Mouse (Mus musculus): ENCODE data around the gene Cacna1f. TPM values are rescaled to one million over a fixed set of nuclear protein-coding genes. Genes with fewer than 3 reads are reported as not detected.

Gene Cacna1f
- total and polyA plus RNA-seq, 2 experiments = under 0.01 to 0.04 TPM

DNA sequence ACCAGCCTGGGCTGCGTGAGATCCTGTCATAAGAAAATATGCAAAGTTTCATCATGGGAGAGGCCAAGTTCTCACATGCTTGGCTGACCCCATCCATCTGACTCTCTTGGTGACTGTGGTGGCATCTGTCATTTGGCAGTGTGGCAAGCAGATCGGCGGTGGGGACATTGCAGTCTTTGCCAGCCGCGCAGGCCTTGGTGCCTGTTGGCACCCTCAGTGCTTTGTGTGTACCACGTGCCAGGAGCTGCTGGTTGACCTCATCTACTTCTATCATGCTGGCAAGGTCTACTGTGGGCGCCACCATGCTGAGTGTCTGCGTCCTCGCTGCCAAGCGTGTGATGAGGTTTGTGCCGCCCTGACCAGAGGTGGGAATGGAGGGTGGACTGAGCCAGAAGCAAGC, 57.9 kb downstream of the Cacna1f start:
- H3K36me3 ChIP-seq (ENCODE audit: control insufficient read depth, insufficient read depth, low read length) = peaks cover 9% of the 10 kb centered on the region
- H3K27me3 ChIP-seq (ENCODE audit: control insufficient read depth, insufficient read depth, low read length) = no peaks in the 10 kb centered on the region
- H3K79me2 ChIP-seq (ENCODE audit: control insufficient read depth, insufficient read depth, low read length) = no peaks in the 10 kb centered on the region
- H3K4me1 ChIP-seq (ENCODE audit: control insufficient read depth, insufficient read depth, low read length) = no peaks in the 10 kb centered on the region
- peak; percentile 52 for DNase-seq (ENCODE audit: extremely low read depth, low read depth, low spot score)
- no peak overlapping the region for H3K27ac ChIP-seq (replicated peaks; ENCODE audit: insufficient read depth, low read depth, low read length)
- WGBS = 76% methylated on average over 11 of the region's 11 CpGs
- no peak overlapping the region for H3K4me3 ChIP-seq (ENCODE audit: insufficient read depth, low read depth, low read length)
- H3K9ac ChIP-seq (ENCODE audit: low read depth, low read length) = no peak overlapping the region
- TF ChIP-seq POLR2A (IDR thresholded peaks at IDR 0.05; ENCODE audit: extremely low read depth, insufficient read depth, low read length) = no peak
- no peak for TF ChIP-seq CTCF (IDR thresholded peaks at IDR 0.05; ENCODE audit: low read depth, low read length)

DNA sequence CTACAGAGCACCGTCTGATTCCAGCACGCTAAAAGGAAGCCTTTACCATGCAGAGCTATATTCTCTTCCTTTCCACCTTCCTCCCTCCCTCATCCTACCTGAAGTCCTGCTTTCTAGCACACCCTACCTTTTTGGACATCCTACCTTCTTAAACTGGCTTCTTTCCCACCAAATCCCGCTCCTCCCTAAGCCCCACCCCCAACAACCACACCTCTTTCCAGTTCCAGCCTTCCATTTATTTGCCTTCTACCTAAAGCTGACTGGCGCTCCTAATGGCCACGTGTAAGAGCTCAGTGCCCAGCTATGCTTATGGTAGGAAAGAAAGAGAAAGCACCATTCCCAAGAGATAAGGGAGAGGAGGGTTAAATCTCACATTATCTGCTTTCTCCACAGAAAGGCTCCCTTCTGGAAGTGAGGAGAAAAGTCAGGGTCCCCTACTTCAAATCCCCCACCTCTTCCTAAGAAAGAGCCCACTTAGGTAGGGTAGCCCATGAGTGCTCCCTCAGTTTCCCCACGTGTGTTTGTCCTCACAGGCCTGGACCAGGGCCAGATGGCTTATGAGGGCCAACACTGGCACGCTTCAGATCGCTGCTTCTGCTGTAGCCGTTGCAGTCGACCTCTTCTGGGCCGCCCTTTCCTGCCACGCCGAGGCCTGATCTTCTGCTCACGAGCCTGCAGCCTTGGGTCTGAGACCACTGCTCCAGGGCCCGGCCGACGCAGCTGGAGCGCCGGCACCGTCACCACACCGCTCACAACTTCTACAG, 59.0 kb downstream of the Cacna1f start:
- H3K27me3 ChIP-seq (ENCODE audit: control insufficient read depth, insufficient read depth, low read length) = no peaks in the 10 kb centered on the region
- no peak overlapping the region for H3K9ac ChIP-seq (ENCODE audit: low read depth, low read length)
- no peaks in the 10 kb centered on the region for H3K79me2 ChIP-seq (ENCODE audit: control insufficient read depth, insufficient read depth, low read length)
- no peak overlapping the region for H3K27ac ChIP-seq (replicated peaks; ENCODE audit: insufficient read depth, low read depth, low read length)
- TF ChIP-seq CTCF (IDR thresholded peaks at IDR 0.05; ENCODE audit: low read depth, low read length) = no peak
- no peak overlapping the region for H3K4me3 ChIP-seq (ENCODE audit: insufficient read depth, low read depth, low read length)
- 82% methylated on average over 21 of the region's 21 CpGs for WGBS
- H3K36me3 ChIP-seq (ENCODE audit: control insufficient read depth, insufficient read depth, low read length) = peaks cover 5% of the 10 kb centered on the region
- H3K4me1 ChIP-seq (ENCODE audit: control insufficient read depth, insufficient read depth, low read length) = no peaks in the 10 kb centered on the region; the same call in 1 of the 2 replicates
- no peak for DNase-seq (ENCODE audit: extremely low read depth, low read depth, low spot score)

DNA sequence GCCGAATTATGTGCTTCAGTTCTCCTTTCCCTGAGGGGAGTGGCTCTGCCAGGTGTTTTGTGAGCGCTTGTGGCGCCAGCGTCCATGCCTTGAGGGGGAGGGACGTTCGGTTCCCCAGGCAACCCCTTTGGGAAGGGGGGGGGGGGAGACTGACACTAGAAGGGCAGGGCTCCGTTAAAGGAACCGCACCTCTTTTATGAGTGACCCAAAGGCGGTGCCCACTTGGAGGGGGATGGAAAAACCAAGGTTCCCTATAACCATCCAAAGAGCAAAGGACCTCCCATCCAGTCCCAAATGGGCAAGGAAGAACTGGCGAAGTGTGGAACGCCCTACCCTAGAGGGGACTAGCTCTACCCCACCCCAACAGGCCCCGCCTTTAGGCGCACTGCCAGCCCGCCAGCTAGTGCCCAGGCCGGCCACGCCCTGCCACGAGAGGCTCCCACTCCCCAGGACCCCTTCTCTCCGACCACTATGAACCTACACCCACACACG, 63.6 kb downstream of the Cacna1f start:
- Histone ChIP-seq H3K79me2 (ENCODE audit: control insufficient read depth, insufficient read depth, low read length) (no peaks in the 10 kb centered on the region), H3K9ac (ENCODE audit: low read depth, low read length) (peak overlapping the region; percentile 52; the same call in 1 of the 2 replicates), H3K4me1 (ENCODE audit: control insufficient read depth, insufficient read depth, low read length) (no peaks in the 10 kb centered on the region; the same call in 1 of the 2 replicates), H3K4me3 (ENCODE audit: insufficient read depth, low read depth, low read length) (peak overlapping the region; percentile 56), H3K27ac (replicated peaks; ENCODE audit: insufficient read depth, low read depth, low read length) (no peak overlapping the region), H3K27me3 (ENCODE audit: control insufficient read depth, insufficient read depth, low read length) (no peaks in the 10 kb centered on the region), H3K36me3 (ENCODE audit: control insufficient read depth, insufficient read depth, low read length) (no peaks in the 10 kb centered on the region)
- no peak for TF ChIP-seq POLR2A (IDR thresholded peaks at IDR 0.05; ENCODE audit: extremely low read depth, insufficient read depth, low read length)
- TF ChIP-seq CTCF (IDR thresholded peaks at IDR 0.05; ENCODE audit: low read depth, low read length) = no peak
- DNase-seq (ENCODE audit: extremely low read depth, low read depth, low spot score) = no peak
- 15% methylated on average over 19 of the region's 19 CpGs for WGBS

DNA sequence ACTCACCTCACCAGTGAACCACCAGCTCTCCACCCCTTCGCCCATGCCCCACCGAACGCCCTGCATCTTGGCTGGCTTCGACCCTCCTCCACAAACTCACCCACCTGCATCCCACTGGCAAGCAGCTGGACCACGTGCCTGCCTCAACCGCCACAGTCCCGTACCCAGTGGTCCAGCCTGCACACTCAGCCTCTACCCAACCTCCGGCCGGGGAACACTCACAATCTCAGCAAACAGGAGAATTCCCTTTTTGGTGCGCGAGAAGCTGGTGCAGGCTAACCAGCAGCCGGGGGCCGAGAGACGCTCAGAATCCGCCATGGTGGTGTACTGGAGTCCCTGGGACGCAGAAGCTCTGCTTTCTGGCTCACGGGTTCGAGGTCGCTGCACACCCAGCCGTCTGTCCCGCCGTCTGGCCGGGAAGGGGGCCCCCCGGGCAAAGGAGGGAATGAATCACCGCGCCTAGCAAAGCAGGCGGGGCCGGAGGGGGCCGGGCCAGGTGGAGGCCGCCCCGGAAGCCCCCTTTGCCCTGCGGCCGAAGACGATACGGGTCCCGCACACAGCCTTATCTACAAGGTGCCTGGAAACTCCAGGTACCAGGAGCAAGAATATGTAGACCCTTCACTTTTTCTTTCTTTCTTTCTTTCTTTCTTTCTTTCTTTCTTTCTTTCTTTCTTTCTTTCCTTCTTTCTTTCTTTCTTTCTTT, 64.2 kb downstream of the Cacna1f start, which contains the start of gene Plp2:
Gene Plp2 (minus strand): TSS at position 470 of the 703 bp plus-strand sequence.
- Histone ChIP-seq H3K79me2 (ENCODE audit: control insufficient read depth, insufficient read depth, low read length) (no peaks in the 10 kb centered on the region), H3K4me3 (ENCODE audit: insufficient read depth, low read depth, low read length) (peak within 1 kb of the TSS; percentile 56), H3K27ac (replicated peaks; ENCODE audit: insufficient read depth, low read depth, low read length) (no peak within 1 kb of the TSS), H3K36me3 (ENCODE audit: control insufficient read depth, insufficient read depth, low read length) (no peaks in the 10 kb centered on the region), H3K27me3 (ENCODE audit: control insufficient read depth, insufficient read depth, low read length) (no peaks in the 10 kb centered on the region), H3K9ac (ENCODE audit: low read depth, low read length) (peak within 1 kb of the TSS; percentile 52), H3K4me1 (ENCODE audit: control insufficient read depth, insufficient read depth, low read length) (no peaks in the 10 kb centered on the region; the same call in 1 of the 2 replicates)
- DNase-seq (ENCODE audit: extremely low read depth, low read depth, low spot score) = no peak
- TF ChIP-seq POLR2A (IDR thresholded peaks at IDR 0.05; ENCODE audit: extremely low read depth, insufficient read depth, low read length) = no peak
- no peak for TF ChIP-seq CTCF (IDR thresholded peaks at IDR 0.05; ENCODE audit: low read depth, low read length)
- 1% methylated on average over 30 of the region's 36 CpGs for WGBS

DNA sequence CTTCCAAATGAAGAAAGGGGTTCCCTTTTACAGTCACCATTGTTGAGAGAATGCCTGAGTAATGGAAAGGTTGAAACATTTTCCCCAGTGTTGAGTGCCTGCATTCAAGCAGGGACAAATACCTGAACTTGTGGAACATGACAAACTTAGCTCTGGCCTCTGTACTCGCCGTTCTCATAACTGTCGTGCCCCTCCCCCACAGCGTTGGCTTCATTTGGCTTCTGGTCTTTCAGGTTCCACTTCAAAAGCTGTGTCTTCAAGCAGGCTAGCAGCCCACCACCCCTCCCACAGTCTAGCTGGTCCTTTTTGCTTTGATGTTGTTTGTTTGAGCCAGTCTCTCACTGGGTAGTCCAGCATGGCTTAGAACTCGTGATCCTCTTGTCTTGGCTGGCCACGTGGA, 65.9 kb downstream of the Cacna1f start:
- no peak overlapping the region for H3K27ac ChIP-seq (replicated peaks; ENCODE audit: insufficient read depth, low read depth, low read length)
- TF ChIP-seq POLR2A (IDR thresholded peaks at IDR 0.05; ENCODE audit: extremely low read depth, insufficient read depth, low read length) (no peak), CTCF (IDR thresholded peaks at IDR 0.05; ENCODE audit: low read depth, low read length) (no peak)
- H3K4me3 ChIP-seq (ENCODE audit: insufficient read depth, low read depth, low read length) = no peak overlapping the region
- no peaks in the 10 kb centered on the region for H3K36me3 ChIP-seq (ENCODE audit: control insufficient read depth, insufficient read depth, low read length)
- no peak overlapping the region for H3K9ac ChIP-seq (ENCODE audit: low read depth, low read length)
- no peaks in the 10 kb centered on the region for H3K27me3 ChIP-seq (ENCODE audit: control insufficient read depth, insufficient read depth, low read length)
- H3K4me1 ChIP-seq (ENCODE audit: control insufficient read depth, insufficient read depth, low read length) = no peaks in the 10 kb centered on the region; the same call in 1 of the 2 replicates
- H3K79me2 ChIP-seq (ENCODE audit: control insufficient read depth, insufficient read depth, low read length) = no peaks in the 10 kb centered on the region
- whole genome bisulfite sequencing = 66% methylated on average over 6 of the region's 6 CpGs
- no peak for DNase-seq (ENCODE audit: extremely low read depth, low read depth, low spot score)
